Mouse (Mus musculus) heart, adult 18-20 months (tissue): Measurements from ENCODE around the gene Rhof. TPM values are rescaled to one million over a fixed set of nuclear protein-coding genes. Genes with fewer than 3 reads are reported as not detected.

Experiments
- DNase-seq, 2 experiments: peaks; one replicate each; pipeline ENCODE4 v3.0.0; 2021 to 2022; ENCODE audit warnings: mixed read lengths in 1 of 2
- total RNA-seq, 2 experiments: library from RNA; stranded (reverse); gene quantifications; 2 replicates each; pipeline ENCODE4 v1.2.3; 2021

The Rhof gene
- total RNA-seq, 2 experiments from 2014 or later = 0.55 to 2.6 TPM

DNA sequence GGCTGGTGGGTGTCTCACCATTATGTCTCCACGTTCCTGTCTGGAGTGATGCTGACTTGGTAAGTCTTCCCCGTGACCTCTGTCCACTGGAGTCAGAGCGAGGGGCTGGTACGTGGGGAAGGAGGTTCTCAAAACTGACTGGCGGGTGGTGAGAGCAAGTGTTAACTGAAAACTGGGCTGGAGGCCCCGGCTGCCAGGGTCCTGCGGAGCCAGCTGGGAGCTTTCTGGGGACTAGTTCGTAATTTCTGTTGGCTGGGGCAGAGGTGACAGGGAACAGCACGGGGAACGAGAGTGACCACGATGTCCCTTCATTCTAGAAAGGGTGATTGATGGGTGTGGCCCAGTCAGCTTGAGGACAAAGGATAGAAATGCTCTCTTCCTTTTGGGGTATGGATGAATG is 18.4 kb downstream of the Rhof start:
- DNase-seq = no peak

- no peak for DNase-seq
Measured at GRCm38 (mm10) chr5:123110296-123110721, 22.2 kb downstream of the Rhof start.

GRCm38 (mm10) chr5:123109452-123110203 is 22.9 kb downstream of the Rhof start:
- no peak for DNase-seq

DNA sequence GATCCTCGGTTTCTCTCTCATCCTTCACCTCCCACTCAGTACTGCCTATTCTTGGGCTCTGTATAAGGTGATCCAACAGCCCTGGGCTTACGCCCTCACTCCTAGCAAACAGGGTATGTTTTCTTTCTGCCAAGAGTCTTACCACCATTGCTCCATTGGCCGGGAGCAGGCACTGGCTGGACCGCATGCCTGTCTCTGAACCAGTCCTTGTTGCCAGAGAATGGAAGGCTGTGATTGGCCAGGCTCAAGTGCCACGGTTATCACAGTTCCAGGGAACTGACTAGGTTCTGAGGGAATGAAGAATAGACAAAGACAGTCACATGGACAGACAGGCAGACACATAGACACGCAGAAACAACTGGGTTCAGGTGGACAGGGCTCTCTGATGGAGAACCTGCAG is 27.7 kb downstream of the Rhof start:
- DNase-seq = peak; percentile 43 to 70

- peak in 1 of 2 experiments; percentile 26 for DNase-seq
Measured at GRCm38 (mm10) chr5:123103556-123103955, 28.9 kb downstream of the Rhof start.

DNA sequence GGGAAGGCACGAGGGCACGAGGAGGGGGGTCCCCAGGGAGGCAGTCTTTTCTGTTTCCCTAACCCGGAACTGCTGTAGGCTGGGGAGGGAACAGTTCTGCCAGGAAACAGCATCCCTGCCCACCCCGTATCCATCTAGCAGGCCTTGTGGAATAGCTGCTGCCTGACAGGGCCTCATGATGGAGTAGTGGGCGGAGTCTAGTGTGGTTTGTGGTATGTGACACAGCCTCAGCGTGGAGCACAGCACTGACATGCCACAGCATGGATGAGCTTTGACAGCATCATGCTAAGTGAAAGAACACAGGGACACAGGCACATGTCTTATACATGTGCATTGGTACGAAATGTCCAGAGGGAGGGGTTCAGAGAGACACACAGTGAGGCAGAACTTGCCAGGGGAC is 30.1 kb downstream of the Rhof start:
- no peak for DNase-seq

DNA sequence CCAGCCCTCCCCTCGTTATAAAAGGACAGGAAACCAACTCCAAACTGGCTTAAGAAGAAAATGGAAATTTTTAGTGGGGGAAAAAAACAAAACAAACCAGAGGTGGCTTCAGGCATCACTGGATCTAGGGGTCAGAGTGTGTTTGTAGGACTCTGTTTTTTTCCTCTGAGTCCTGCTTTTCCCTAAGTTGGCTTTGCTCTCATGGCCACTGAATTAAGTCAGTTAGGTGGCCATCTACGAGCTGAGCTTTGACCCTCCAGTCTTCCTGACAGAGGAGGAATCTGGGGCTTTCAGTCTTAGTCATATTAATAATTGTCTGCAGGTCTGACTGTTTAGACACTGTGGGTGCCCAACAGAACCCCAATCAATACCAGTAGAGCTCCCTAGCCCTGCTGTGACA is 34.0 kb downstream of the Rhof start:
- no peak for DNase-seq

DNA sequence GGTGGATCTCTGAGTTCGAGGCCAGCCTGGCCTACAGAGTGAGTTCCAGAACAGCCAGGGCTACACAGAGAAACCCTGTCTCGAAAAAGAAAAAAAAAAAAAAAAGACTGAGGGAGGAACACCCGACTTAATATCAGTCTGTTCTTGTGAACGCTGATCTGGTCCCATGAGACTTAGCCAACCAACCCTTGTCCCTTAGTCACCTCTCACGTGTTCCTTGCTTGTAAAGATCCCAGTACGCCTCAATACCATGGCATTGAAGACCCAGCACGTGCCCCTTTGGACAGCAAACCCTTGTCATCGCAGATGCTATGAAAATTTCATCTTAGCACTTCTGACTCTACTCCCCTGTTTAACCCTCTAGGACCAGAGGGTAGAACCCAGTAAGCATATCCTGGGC is 36.2 kb downstream of the Rhof start:
- DNase-seq = no peak

GRCm38 (mm10) chr5:123094238-123094991 is 38.1 kb downstream of the Rhof start:
- DNase-seq = no peak

GRCm38 (mm10) chr5:123093077-123093633 is 39.3 kb downstream of the Rhof start:
- no peak for DNase-seq

DNA sequence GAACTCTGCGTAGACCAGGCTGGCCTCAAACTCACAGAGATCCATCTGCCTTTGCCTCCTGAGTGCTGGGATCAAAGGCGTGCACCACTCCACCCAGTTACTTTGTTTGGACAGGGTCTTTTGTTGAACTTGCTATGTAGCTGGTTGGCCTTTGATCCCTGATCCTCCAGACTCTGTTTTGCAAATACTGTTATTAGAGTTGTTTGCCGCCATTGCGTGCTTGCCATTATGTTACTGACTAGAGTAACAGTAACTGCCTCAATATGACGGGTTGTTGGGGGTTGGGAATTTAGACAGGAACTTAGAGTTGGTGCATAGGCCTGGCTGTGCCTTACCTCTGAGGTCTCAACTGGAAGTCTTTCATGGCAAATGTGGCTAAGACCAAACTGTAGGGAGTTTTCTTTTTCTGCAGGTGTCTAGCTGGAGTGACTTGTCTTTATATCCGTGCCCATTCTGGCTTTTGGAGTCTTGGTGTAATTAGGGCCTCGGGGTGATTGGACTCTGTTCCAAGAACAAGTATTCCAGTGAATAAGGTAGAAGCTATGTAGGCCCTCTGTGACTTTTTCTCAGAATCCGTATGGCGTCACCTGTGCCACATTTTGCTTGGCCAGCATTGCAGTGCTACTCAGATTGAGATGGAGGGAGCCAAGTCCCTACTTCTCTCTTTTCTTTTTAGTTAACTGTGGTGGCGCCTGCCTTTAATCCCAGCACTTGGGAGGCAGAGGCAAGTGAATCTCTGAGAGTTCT is 41.8 kb downstream of the Rhof start:
- DNase-seq = no peak

- DNase-seq = no peak
Measured at GRCm38 (mm10) chr5:123088784-123089183, 43.7 kb downstream of the Rhof start.

DNA sequence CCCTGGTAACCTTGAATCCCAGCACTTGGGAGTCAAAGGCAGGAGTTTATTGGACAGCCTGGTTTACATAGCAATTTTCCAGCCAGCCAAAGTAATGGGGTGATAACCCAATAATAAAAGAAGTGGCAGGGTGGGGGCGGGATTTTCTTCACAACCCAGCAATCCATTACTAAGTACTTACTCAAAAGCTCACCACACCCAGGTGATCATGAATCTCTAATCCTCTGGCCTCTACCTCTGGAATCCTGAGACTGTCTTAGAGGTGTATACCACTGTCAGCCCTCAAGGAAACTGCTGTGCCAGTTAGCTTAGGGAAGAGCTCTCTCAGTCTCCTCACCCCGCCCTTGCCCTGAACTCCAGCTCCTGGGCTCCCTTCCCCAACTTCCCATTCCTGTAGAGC is 46.0 kb downstream of the Rhof start:
- DNase-seq = no peak

GRCm38 (mm10) chr5:123083340-123084050 is 49.0 kb downstream of the Rhof start:
- DNase-seq = no peak

GRCm38 (mm10) chr5:123080510-123080909 is 52.0 kb downstream of the Rhof start:
- DNase-seq = no peak

- DNase-seq = peak in 1 of 2 experiments; percentile 22
Measured at GRCm38 (mm10) chr5:123080041-123080440, 52.5 kb downstream of the Rhof start.

- no peak for DNase-seq
Measured at GRCm38 (mm10) chr5:123079568-123079967, 52.9 kb downstream of the Rhof start.

GRCm38 (mm10) chr5:123076419-123077281 is 55.8 kb downstream of the Rhof start:
- DNase-seq = no peak

DNA sequence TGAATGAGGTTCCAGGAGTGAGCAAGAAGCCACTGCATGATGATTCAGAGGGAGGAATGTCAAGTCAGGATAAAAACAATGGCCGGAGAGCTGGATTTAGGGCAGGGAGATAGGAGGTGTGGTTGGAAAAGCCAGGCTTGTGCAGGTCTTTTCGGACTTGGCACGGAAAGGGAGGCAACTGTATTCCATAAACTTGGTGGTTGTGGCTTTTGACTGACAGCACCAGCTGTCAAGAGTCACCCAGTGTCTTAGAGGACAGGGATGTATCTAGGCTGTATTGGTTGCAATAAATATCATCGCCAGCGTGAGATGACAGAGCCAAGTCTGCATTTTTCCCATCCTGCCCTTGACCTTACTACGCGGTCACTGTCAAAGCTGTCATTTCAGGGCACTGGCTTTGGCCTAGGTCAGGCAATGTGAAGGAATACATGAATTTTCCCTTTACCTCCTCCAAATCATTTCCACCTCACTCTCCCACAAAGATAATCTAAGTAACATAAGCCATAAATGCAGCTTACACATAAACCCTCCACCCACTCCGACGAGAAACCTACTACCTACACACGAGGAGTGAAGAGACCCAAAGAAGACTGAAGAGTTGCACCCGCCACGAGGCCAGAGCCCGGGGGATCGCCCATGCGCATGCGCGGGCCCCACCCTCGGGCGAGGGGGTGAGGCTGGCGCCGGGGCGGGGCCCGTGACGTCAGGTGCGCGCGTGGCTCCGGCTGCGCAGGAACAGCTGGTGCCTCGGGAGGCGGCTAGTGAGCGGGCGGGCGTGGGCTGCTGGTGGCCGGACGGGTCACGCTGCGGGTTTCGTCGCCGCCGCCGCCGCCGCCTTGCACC is 56.7 kb downstream of the Rhof start:
- peak; percentile 94 to 97 for DNase-seq

DNA sequence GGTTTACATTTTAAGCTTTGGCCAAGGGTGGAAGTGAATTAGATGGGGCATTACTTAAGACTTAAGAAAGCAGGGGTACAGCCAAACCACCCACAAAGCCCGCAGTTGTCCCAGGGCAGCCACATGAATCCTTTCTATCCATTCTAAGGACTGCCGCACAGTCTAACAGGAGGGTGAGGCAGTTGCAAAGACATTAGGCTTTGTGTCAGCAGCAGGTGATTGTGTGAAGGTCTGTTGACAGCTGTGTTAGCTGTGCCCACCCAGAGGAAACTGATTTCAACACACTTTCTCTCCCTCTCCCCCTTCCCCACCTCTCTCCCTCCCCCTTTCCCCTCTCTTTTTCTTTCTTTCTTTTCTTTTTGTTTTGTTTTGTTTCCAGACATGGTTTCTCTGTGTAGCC is 63.8 kb downstream of the Rhof start:
- DNase-seq = no peak
